Mouse (Mus musculus) thymus, adult 2 months (tissue): ENCODE results near the gene Hdac4.

Experiments
- CTCF ChIP-seq: fragments of 200-500 bp; IDR thresholded peaks from 2 replicates; pipeline ENCODE4 v1.5.1; 2012; ENCODE audit warnings: mild to moderate bottlenecking, control low read depth, low read length, moderate library complexity, borderline replicate concordance; ENCODE audit not compliant: control insufficient read depth, poor library complexity, insufficient read depth; ENCODE audit errors: extremely low read depth
- POLR2A ChIP-seq: fragments of 200-500 bp; IDR thresholded peaks from 2 replicates; pipeline ENCODE4 v1.6.1; 2012; ENCODE audit warnings: mild to moderate bottlenecking, low read length, control low read depth, moderate library complexity; ENCODE audit not compliant: control insufficient read depth, poor library complexity, insufficient read depth; ENCODE audit errors: extremely low read depth

GRCm38 (mm10) chr1:91931786-91932185, 263.7 kb downstream of the Hdac4 start:
- TF ChIP-seq CTCF (no peak), POLR2A (no peak)
